Mouse (Mus musculus) lung, adult 2 months (tissue): ENCODE data around the gene Cela3a. TPM values are rescaled to one million over a fixed set of nuclear protein-coding genes. Genes with fewer than 3 reads are reported as not detected.

Source experiments
- DNase-seq: peaks from one replicate; pipeline ENCODE4 v3.0.0; 2022
- H3K4me1 ChIP-seq: fragments of 200-500 bp; 2 replicates; pipeline ENCODE4 v1.6.1; 2011; ENCODE audit warnings: low read length; ENCODE audit not compliant: control insufficient read depth, insufficient read depth
- H3K4me3 ChIP-seq: fragments of 200-500 bp; replicated peaks from 2 replicates; pipeline ENCODE3; 2011; ENCODE audit warnings: low read depth, mild to moderate bottlenecking, control low read depth, low read length; ENCODE audit errors: extremely low read depth
- CTCF ChIP-seq: fragments of 200-500 bp; IDR thresholded peaks from 2 replicates; pipeline ENCODE4 v1.5.1; 2011; ENCODE audit warnings: mild to moderate bottlenecking, low read length, control low read depth; ENCODE audit not compliant: insufficient read depth
- POLR2A ChIP-seq: fragments of 200-500 bp; IDR thresholded peaks from 2 replicates; pipeline ENCODE4 v1.6.1; 2011; ENCODE audit warnings: low read depth, mild to moderate bottlenecking, control low read depth, low read length, borderline replicate concordance; ENCODE audit errors: extremely low read depth
- WGBS: fragments of 180-500 bp; shearing (Covaris S2); methylation state at CpG from one replicate; pipeline ENCODE4 v1.1.7; 2018; 5-methylcytosine and 5-hydroxymethylcytosine counted together
- polyA plus RNA-seq: library from polyadenylated mRNA; depleted of rRNA; stranded (reverse); fragments of >200 nt; gene quantifications from 2 replicates; pipeline ENCODE4 v1.2.3, GENCODE M21; 2012; rRNA removed

The Cela3a gene
- polyA plus RNA-seq, 1 experiment = not detected

DNA sequence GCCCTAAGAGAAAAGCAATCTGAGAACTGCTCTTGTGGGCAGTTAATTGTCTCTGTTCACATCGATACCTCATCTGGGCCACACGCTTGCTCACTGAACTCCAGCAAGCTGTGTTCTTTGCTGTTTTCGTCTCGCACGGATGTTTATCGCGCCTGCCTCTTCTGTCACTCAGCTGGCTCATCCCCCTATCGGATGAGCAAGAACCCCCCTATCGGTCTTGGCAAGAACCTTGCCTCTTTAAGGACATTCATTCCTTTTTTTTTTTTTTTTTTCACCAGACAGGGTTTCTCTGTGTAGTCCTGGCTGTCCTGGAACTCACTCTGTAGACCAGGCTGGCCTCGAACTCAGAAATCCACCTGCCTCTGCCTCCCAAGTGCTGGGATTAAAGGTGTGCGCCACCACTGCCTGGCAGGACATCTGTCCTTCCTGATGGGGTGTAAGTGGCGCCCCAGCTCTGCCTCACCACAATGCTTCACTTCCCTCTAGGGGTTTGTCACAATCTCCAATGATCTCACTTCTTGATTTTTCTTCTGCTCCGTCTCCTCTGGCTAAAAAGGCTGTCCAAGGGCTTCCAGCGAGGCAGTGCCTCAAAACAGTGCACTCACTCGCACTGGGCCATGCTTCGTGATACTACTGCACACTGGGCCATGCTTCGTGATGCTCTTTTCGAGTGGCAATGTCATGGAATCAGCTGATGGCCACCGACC lies 44.1 kb downstream of the Cela3a start:
- WGBS = 76% methylated on average over 19 of the region's 19 CpGs
- H3K4me3 ChIP-seq = no peak overlapping the region
- peaks cover 8% of the 10 kb centered on the region for H3K4me1 ChIP-seq
- DNase-seq = no peak
- TF ChIP-seq POLR2A (no peak), CTCF (no peak)

DNA sequence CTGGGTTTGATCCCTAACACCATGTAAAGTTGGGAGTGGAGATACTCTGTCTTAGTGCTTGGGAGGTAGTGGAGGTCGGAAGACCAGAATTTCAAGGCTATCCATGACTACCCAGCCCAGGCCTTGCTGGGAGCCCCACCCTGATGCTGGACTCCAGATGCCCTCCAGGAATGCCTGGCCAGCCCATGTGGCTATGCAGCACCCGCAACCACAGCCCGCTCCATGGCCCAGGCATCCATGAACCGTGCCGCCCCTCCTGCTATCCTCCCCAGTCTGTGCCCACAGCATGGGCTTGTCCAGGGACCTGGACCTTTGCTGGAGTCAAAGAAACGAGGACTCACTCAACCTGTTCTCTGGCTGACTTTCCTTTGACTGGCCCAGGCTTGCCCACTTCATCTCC lies 44.8 kb downstream of the Cela3a start:
- no peak for TF ChIP-seq POLR2A
- no peak for TF ChIP-seq CTCF
- H3K4me3 ChIP-seq = no peak overlapping the region
- no peak for DNase-seq
- peaks cover 6% of the 10 kb centered on the region for H3K4me1 ChIP-seq
- WGBS = 87% methylated on average over 6 of the region's 6 CpGs

DNA sequence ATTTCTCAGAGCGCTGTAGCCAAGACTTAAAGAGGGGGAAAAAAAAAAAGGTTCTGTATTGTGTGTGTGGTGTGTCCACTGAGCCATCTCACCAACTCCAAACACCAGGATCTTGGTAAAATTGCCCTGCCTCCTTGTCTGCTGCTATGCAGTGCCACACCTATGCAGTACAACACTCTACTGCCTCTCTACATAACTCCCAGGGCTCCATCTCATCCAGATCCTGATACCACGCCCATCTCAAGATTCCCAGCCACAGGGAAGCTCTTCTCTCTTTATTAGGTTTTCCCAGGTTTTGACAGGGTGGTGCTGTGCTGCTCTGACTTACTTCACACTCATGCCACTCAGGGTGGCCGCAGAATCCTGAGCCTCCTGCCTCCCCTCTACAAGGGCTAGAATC lies 48.6 kb downstream of the Cela3a start:
- no peak for DNase-seq
- TF ChIP-seq CTCF (no peak), POLR2A (no peak)
- Histone ChIP-seq H3K4me3 (no peak overlapping the region), H3K4me1 (peaks cover 4% of the 10 kb centered on the region)
- 71% methylated on average over 3 of the region's 3 CpGs for WGBS

DNA sequence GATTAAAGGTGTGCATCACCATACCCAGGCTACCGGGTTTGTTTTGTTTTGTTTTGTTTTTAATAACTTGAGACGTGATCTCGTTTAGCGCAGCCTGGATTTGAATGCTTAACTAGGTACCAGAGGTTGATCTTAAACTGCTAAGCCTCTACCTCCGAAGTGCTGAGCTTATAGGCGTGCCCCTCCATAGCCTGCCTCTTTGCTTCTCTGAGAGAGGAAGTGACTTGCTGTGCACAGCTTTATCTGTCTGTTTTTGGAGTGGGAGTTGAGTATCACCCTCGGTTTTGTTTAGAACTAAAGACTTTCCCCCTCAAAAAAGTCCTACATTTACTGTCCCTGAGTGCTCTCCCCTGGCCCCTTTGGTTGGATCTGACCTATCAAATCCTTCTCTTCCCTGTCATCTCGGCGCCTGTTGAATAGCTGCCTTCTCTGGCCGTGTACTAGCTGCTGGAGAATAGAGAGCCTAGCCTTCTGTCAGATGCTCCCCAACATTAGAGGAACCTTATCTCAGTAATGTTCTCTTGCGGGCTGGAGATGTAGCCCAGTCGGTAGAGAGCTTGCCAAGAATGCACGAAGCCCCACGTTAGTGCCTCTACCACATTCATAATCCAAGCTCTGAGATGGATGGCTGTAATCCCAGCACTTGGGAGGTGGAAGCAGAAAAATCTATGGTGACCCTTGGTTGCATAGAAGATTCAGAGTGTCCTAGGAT lies 51.1 kb downstream of the Cela3a start:
- 41% methylated on average over 14 of the region's 14 CpGs for whole genome bisulfite sequencing
- TF ChIP-seq CTCF (no peak), POLR2A (no peak)
- no peak for DNase-seq
- H3K4me3 ChIP-seq = no peak overlapping the region
- peaks cover 18% of the 10 kb centered on the region for H3K4me1 ChIP-seq

DNA sequence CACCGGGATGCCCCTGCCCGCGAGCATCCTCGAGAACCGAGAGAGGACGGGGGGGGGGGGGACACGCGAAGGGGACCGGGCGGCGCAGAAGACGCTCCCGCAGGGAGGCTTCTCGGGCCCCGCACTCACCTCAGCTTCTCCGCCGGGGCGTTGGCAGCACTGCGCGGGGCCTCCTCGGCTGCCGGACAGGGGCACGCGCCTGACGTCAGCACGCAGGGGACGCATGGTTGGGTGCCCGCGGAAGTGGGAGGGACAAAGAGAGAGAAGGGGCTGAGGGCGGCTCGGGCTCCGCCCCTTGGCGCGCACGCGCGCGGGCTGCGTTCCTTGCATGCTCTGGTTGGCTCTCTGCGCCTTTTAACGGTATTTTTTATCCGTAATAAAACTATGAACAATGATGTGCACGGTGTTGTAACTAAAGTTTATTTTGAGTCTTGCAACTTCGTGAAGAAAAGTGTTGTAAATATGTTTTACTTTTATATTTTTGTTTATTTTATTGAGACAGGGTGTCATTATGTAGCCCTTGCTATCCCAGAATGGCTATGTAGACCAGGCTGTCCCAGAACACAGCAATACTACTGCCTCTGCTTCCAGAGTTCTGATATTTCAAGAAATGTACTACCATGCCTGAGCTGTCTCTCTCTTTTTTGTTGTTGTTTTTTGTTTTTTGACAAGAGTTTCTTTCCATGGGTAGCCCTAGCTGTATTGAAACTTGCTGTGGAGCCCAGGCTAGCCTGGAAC lies 51.9 kb downstream of the Cela3a start, which contains the start of gene Cdc42:
Gene Cdc42, minus strand, starts transcription at position 204 of the 738 bp plus-strand sequence.
- no peak for TF ChIP-seq CTCF
- TF ChIP-seq POLR2A = peak; percentile 97
- DNase-seq = peak; percentile 98
- peaks cover 25% of the 10 kb centered on the region for H3K4me1 ChIP-seq
- peak within 1 kb of the TSS; percentile 84 for H3K4me3 ChIP-seq
- under 1% methylated on average over 41 of the region's 44 CpGs for WGBS

DNA sequence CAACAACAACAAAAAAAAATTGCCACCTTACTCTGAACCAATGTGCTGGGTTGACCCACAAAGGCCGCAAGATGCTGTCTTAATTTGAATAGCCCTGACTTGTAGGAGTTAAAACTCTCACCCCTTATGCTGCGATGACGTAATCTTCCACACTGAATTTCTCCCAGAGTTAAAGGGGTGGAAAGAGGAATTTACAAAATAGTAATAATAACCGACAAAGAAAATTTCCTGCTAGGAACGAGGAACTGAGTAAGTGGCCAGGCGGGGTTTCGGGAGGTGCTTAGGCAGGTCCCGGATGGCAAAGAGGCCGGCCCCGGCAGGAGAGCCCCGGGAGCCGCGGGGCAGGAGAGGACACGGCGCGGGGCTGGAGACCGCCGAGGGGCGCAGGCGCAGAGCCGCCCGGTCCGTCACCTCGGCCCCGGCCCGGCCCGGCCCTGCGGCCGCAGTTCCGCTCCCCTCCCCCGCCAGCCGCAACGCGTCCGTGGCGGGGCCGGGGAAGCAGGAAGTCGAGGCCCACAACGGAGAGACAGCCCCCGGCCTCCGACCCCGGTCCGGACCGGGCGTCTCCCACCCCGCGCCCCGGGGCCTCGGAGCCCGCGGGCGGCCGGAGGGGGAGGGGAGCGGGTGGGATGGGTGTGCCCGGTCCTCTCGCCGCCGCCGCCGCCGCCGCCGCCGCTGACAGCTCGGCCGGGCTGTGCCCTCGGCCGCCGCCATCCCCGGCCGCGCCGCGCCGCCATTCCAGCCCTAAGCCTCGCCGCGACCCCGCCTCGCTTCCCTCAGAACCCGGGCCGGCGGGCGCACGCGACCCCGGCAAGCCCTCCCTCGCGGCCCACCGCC lies 52.7 kb downstream of the Cela3a start:
- peak overlapping the region; percentile 84 for H3K4me3 ChIP-seq
- H3K4me1 ChIP-seq = peaks cover 29% of the 10 kb centered on the region
- TF ChIP-seq CTCF (no peak), POLR2A (peak; percentile 34; the same call in 1 of the 2 replicates)
- under 1% methylated on average over 72 of the region's 90 CpGs for WGBS
- peak; percentile 75 for DNase-seq

Other genes starting within 250 kb of the Cela3a start
- 6.1 and 11.7 TPM in 2 replicates for gene Wnt4, start 132.3 kb downstream of the Cela3a start, polyA plus RNA-seq
- gene Cdc42, start 52.1 kb downstream of the Cela3a start, polyA plus RNA-seq = 67.9 and 124 TPM in 2 replicates
- 0.57 and 12.5 TPM in 2 replicates for gene Cela3b, start 20.7 kb upstream of the Cela3a start, polyA plus RNA-seq
- 0.15 TPM in 1 of 2 replicates, not detected in the other for gene 1700013G24Rik, start 43.5 kb upstream of the Cela3a start, polyA plus RNA-seq
- 67.8 and 76.2 TPM in 2 replicates for gene Hspg2, start 59.0 kb upstream of the Cela3a start, polyA plus RNA-seq
- gene Ldlrad2, start 164.8 kb upstream of the Cela3a start, polyA plus RNA-seq = not detected in 2 replicates
- 45.3 and 67.5 TPM in 2 replicates for gene Usp48, start 184.0 kb upstream of the Cela3a start, polyA plus RNA-seq